Mouse (Mus musculus): ENCODE results near the gene Purb. TPM values are rescaled to one million over a fixed set of nuclear protein-coding genes. Genes with fewer than 3 reads are reported as not detected.

The Purb gene
- 24.6 and 24.8 TPM in 2 replicates for polyA plus RNA-seq (2015; fragmentation: Nextera tagmentation; extraction: Ambion mirVana)

DNA sequence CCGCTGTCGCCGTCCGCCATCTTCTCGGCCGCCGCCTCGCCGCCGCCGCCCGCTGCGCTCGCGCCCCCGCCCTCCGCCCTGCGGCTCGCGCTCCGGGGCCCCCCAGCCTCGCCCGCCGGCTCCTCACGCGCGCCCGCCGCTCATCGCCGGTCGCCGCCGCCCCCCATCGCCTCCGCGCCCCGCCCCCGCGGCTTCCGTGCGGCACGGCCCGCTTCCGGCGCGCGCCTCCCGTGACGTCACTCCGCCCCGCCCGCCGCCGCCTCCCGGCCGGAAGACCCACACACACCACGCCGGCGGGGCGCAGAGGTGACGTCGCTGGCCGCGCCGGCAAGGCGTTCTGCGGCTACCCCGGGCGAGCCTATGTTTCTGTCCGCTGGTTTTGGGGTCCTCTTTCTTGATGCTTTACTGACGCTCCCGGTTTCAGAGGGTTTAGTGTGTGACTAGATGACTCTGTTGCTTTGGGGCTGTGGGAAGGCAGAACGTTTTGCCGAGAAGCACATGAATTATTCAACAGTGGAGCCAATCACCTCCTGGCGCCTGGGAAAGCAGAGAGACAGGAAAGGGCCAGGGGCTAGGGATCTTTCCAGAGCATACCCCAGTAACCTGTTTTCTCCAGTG, at the start of gene Purb:
Purb (minus strand) TSS at position 51 of the 618 bp plus-strand sequence.
- peak within 1 kb of the TSS; percentile 99 for H3K27ac ChIP-seq (ENCODE audit: low read length)
- peak; percentile 95 for ATAC-seq
- 1% methylated on average over 40 of the region's 76 CpGs for WGBS

DNA sequence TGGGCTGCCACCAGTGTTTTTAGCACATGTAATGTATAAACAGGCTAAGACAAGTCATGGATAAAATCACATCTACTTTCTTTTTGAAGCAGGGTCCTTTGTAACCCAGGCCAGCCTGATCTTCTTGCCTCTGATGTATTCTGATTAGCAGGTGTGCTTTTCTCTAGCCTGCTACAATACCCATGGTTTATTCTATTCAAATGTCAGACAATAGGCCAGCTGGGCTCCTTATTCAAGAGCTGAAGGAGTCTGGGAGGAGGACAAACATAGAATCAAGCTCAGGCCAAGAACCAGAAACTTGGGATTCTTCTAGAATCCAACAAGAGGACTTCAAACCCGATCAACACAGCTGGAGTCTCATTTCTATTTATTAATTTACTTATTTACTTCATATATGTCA, 49.5 kb upstream of the Purb start:
- no peak overlapping the region for H3K27ac ChIP-seq (ENCODE audit: low read length)
- no peaks in the 10 kb centered on the region for H3K9me3 ChIP-seq (ENCODE audit: control insufficient read depth, low read length)
- H3K4me2 ChIP-seq (ENCODE audit: low read depth, low read length): no peak overlapping the region
- no peak overlapping the region for H3K4me3 ChIP-seq (ENCODE audit: low read length)
- peaks cover 4% of the 10 kb centered on the region; the same call in 1 of the 2 replicates for H3K4me1 ChIP-seq (ENCODE audit: control insufficient read depth, insufficient read depth, low read length)
- 95% methylated on average over 1 of the region's 1 CpGs for WGBS
- ATAC-seq: no peak
- peaks cover 16% of the 10 kb centered on the region for H3K36me3 ChIP-seq (ENCODE audit: control insufficient read depth, insufficient read depth, low read length)
- H3K9ac ChIP-seq (ENCODE audit: low read depth, low read length): no peak overlapping the region
- no peaks in the 10 kb centered on the region for H3K27me3 ChIP-seq (replicated peaks; ENCODE audit: control insufficient read depth, insufficient read depth, low read length)

More for the DNA sequence above, at the start of gene Purb:
- no peaks in the 10 kb centered on the region for H3K36me3 ChIP-seq (ENCODE audit: control insufficient read depth, insufficient read depth, low read length)
- peaks cover 6% of the 10 kb centered on the region for H3K4me1 ChIP-seq (ENCODE audit: control insufficient read depth, insufficient read depth, low read length)
- H3K9me3 ChIP-seq (ENCODE audit: control insufficient read depth, low read length): no peaks in the 10 kb centered on the region
- peak within 1 kb of the TSS; percentile 96 for H3K9ac ChIP-seq (ENCODE audit: low read depth, low read length)
- peak within 1 kb of the TSS; percentile 95 for H3K4me3 ChIP-seq (ENCODE audit: low read length)
- H3K4me2 ChIP-seq (ENCODE audit: low read depth, low read length): peak within 1 kb of the TSS; percentile 76
- no peaks in the 10 kb centered on the region for H3K27me3 ChIP-seq (replicated peaks; ENCODE audit: control insufficient read depth, insufficient read depth, low read length)

DNA sequence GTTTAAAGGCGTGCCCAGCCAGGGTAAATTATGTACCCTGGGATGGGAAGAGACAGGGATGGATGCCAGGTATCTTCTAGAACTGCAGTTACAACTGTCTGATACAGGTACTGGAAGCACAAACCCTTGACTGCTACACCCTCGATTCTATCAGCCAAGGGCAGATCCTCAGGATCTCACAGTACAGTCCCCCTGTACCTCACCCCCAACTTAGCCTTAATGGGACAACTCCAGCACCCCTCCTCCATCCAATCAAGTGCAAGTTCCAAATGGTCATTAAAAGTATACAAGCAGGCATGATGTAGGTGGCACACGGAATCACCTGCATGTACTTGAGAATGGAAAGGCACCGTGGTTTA, 49.1 kb upstream of the Purb start:
- Histone ChIP-seq H3K9ac (ENCODE audit: low read depth, low read length) (no peak overlapping the region), H3K36me3 (ENCODE audit: control insufficient read depth, insufficient read depth, low read length) (peaks cover 16% of the 10 kb centered on the region), H3K27ac (ENCODE audit: low read length) (no peak overlapping the region), H3K4me1 (ENCODE audit: control insufficient read depth, insufficient read depth, low read length) (peaks cover 5% of the 10 kb centered on the region), H3K4me2 (ENCODE audit: low read depth, low read length) (no peak overlapping the region), H3K27me3 (replicated peaks; ENCODE audit: control insufficient read depth, insufficient read depth, low read length) (no peaks in the 10 kb centered on the region), H3K4me3 (ENCODE audit: low read length) (no peak overlapping the region), H3K9me3 (ENCODE audit: control insufficient read depth, low read length) (no peaks in the 10 kb centered on the region)
- WGBS: 87% methylated on average over 4 of the region's 4 CpGs
- no peak for ATAC-seq

DNA sequence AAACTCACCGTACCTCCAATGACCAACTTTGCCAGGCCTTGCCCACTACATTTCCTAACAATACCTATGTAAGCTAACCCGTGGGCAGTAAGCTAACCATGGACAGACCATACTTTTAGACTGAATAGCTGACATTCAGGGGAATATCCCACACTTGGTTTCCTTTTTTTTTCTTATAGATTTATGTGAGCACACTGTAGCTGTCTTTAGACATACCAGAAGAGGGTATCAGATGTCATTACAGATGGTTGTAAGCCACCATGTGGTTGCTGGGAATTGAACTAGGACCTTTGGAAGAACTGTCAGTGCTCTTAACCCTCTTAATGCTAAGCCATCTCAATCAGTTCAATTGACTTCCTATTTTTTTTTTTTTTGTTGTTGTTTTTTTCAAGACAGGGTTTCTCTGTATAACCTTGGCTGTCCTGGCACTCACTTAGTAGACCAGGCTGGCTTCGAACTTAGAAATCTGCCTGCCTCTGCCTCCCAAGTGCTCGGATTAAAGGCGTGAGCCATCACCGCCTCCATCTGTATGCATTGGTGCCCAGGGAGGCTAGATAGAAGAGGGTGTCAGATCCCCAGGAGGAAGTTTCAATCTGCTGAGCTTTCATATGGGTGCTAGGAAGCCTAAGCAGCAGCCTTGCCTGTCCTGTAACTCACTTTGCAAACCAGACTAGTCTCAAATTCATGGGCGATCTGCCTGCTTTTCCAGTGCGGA, 48.6 kb upstream of the Purb start:
- Histone ChIP-seq H3K36me3 (ENCODE audit: control insufficient read depth, insufficient read depth, low read length) (peaks cover 16% of the 10 kb centered on the region), H3K27ac (ENCODE audit: low read length) (no peak overlapping the region), H3K9me3 (ENCODE audit: control insufficient read depth, low read length) (no peaks in the 10 kb centered on the region), H3K27me3 (replicated peaks; ENCODE audit: control insufficient read depth, insufficient read depth, low read length) (no peaks in the 10 kb centered on the region), H3K4me2 (ENCODE audit: low read depth, low read length) (no peak overlapping the region), H3K4me3 (ENCODE audit: low read length) (no peak overlapping the region), H3K9ac (ENCODE audit: low read depth, low read length) (no peak overlapping the region), H3K4me1 (ENCODE audit: control insufficient read depth, insufficient read depth, low read length) (peaks cover 8% of the 10 kb centered on the region)
- no peak for ATAC-seq
- 89% methylated on average over 8 of the region's 8 CpGs for WGBS

DNA sequence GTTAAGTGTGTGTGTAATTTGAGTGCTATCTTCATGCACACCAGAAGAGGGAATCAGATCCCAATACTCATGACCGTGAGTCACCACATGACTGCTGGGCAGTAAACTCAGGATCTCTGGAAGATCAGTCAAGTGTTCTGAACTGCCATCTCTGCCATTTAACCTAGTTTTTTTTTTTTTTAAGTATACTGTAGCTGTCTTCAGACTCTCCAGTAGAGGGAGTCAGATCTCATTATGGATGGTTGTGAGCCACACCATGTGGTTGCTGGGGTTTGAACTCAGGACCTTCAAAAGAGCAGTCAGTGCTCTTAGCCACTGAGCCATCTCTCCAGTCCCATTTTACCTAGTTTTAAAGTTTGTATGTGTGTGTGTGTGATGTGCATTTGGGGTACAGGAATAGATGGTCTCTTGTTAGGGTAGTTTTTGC, 48.0 kb upstream of the Purb start:
- no peak for ATAC-seq
- Histone ChIP-seq H3K9ac (ENCODE audit: low read depth, low read length) (no peak overlapping the region), H3K4me3 (ENCODE audit: low read length) (no peak overlapping the region), H3K9me3 (ENCODE audit: control insufficient read depth, low read length) (no peaks in the 10 kb centered on the region), H3K4me1 (ENCODE audit: control insufficient read depth, insufficient read depth, low read length) (peaks cover 8% of the 10 kb centered on the region), H3K4me2 (ENCODE audit: low read depth, low read length) (no peak overlapping the region), H3K27ac (ENCODE audit: low read length) (no peak overlapping the region), H3K36me3 (ENCODE audit: control insufficient read depth, insufficient read depth, low read length) (peaks cover 16% of the 10 kb centered on the region), H3K27me3 (replicated peaks; ENCODE audit: control insufficient read depth, insufficient read depth, low read length) (no peaks in the 10 kb centered on the region)
- WGBS: 40% methylated on average over 1 of the region's 1 CpGs

DNA sequence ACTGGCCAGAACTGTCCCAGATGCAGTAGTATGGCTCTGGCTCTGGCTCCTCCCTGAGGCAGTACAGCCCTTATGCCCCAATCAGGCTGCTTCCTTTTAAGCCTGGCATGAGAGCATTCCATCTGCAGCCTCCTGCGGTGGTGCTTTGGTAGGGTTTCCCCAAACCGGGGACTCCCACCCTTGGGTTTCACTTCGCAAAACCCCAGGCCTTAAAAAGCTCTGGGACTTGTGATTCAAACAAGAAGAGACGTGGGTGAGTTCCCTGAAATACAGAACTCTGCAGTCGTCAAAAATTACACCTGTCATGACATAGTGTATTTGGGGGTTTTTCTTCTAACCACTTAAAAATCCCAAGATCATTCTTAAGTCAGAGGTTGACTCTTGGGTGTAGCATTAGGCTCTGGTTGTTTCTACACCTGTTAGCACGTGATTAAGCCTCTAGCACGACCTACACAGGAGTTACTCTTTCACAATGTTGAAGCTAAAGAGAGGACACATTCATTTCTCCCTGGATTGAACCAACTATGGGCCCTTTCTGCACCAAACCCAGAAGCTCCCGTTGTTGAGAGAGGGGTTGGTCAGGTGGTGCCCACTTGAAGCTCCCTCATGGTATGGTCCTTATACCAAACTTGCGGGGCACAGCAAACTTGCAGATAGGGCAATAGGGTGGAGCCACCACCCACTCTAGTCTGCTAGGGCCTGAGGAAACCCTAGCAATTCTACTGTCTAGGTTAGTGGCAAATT, 47.2 kb upstream of the Purb start:
- 73% methylated on average over 9 of the region's 9 CpGs for WGBS
- no peak for ATAC-seq
- Histone ChIP-seq H3K9me3 (ENCODE audit: control insufficient read depth, low read length) (no peaks in the 10 kb centered on the region), H3K4me3 (ENCODE audit: low read length) (no peak overlapping the region), H3K4me2 (ENCODE audit: low read depth, low read length) (no peak overlapping the region), H3K27ac (ENCODE audit: low read length) (no peak overlapping the region), H3K36me3 (ENCODE audit: control insufficient read depth, insufficient read depth, low read length) (peaks cover 16% of the 10 kb centered on the region), H3K9ac (ENCODE audit: low read depth, low read length) (no peak overlapping the region), H3K4me1 (ENCODE audit: control insufficient read depth, insufficient read depth, low read length) (peaks cover 8% of the 10 kb centered on the region), H3K27me3 (replicated peaks; ENCODE audit: control insufficient read depth, insufficient read depth, low read length) (no peaks in the 10 kb centered on the region)

DNA sequence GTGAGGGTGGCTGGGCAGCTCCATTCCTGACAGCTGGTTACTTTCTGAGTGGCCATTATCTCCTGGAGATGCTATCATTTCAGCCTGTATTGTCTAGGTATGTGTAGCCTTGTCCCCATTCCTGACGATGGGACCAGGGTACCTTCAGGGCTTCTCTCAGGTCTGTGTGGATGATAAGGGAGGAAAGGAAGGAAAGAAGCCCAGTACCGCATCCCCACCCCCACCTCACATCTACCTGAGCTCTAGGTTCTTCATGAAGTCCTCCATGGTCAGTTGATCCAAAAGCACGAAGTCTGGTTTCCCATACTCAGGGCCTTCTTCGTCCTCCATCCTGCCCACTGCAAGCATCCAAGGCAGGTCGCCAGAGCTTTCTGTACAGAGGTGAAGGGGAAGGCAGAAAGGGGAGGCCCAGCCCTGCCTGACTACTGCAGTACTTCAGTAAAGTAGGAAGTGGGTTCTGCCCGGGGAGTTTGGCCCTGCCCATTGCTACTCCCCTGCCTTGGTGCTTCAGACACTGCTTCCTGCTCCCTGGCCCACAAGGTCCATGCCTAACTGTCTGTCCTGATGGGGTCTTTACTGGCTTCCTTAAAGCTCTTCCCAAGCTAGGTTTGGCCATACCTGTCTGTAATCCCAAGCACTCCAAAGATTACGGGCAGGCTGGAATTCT, 44.9 kb upstream of the Purb start, which contains the start of gene Myo1g:
Myo1g (minus strand) TSS at position 459 of the 667 bp plus-strand sequence.
- 70% methylated on average over 7 of the region's 7 CpGs for WGBS
- ATAC-seq: no peak
- Histone ChIP-seq H3K4me1 (ENCODE audit: control insufficient read depth, insufficient read depth, low read length) (peaks cover 4% of the 10 kb centered on the region; the same call in 1 of the 2 replicates), H3K4me2 (ENCODE audit: low read depth, low read length) (no peak within 1 kb of the TSS), H3K9ac (ENCODE audit: low read depth, low read length) (peak within 1 kb of the TSS; percentile 26; the same call in 1 of the 2 replicates), H3K4me3 (ENCODE audit: low read length) (no peak within 1 kb of the TSS), H3K27me3 (replicated peaks; ENCODE audit: control insufficient read depth, insufficient read depth, low read length) (no peaks in the 10 kb centered on the region), H3K36me3 (ENCODE audit: control insufficient read depth, insufficient read depth, low read length) (peaks cover 9% of the 10 kb centered on the region; the same call in 1 of the 2 replicates), H3K27ac (ENCODE audit: low read length) (no peak within 1 kb of the TSS), H3K9me3 (ENCODE audit: control insufficient read depth, low read length) (no peaks in the 10 kb centered on the region)

DNA sequence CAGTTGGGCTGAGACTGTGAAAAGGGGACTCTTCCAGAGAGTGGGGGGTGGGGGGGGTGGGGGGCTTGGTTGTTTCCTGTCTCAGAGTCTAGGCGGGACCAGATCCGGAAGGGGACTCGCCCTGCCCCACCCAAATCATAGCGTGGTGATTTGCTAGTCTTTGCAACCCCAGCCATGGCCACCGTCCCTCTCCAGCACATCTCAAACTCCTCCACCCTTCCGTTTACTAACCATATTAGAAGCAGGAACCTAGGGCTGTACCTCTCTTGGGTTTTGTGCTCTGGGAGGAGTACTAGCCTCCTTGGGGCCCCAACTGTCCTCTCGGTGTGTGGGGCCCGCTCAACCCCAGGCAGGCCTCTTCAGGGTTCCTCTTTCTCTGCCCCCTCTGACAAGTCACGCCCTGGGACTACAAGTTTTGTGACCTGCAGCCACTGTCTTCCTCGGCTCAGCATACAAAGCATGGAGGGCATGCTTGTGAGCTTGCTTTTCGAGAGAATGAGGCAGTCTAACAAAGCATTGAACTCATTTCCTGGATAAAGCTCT, 43.8 kb upstream of the Purb start:
- Histone ChIP-seq H3K27me3 (replicated peaks; ENCODE audit: control insufficient read depth, insufficient read depth, low read length) (no peaks in the 10 kb centered on the region), H3K4me2 (ENCODE audit: low read depth, low read length) (no peak overlapping the region), H3K4me1 (ENCODE audit: control insufficient read depth, insufficient read depth, low read length) (peaks cover 4% of the 10 kb centered on the region; the same call in 1 of the 2 replicates), H3K36me3 (ENCODE audit: control insufficient read depth, insufficient read depth, low read length) (peaks cover 2% of the 10 kb centered on the region; the same call in 1 of the 2 replicates), H3K9ac (ENCODE audit: low read depth, low read length) (peak overlapping the region; percentile 26; the same call in 1 of the 2 replicates), H3K27ac (ENCODE audit: low read length) (no peak overlapping the region), H3K4me3 (ENCODE audit: low read length) (no peak overlapping the region), H3K9me3 (ENCODE audit: control insufficient read depth, low read length) (no peaks in the 10 kb centered on the region)
- ATAC-seq: peak; percentile 38; the same call in 1 of the 2 replicates
- WGBS: 63% methylated on average over 11 of the region's 11 CpGs
